Mouse (Mus musculus) heart, embryonic 11.5 days (tissue): Measurements from ENCODE around the gene Rfx4. TPM values are rescaled to one million over a fixed set of nuclear protein-coding genes. Genes with fewer than 3 reads are reported as not detected.

Experiments used
- ATAC-seq: fragments of 200-750 bp; cut with Nextera tagmentation; replicated peaks from 2 replicates; pipeline ENCODE4 v1.8.0; 2017; ENCODE audit warnings: moderate library complexity; ENCODE audit not compliant: insufficient number of reproducible peaks, low FRiP score, low TSS enrichment
- H3K27ac ChIP-seq: fragments of 300-500 bp; sonication (generic); 2 replicates; pipeline ENCODE4 v1.5.1; 2014; ENCODE audit warnings: mild to moderate bottlenecking, low read depth, low read length
- H3K27me3 ChIP-seq: fragments of 300-500 bp; sonication (generic); 2 replicates; pipeline ENCODE4 v1.6.1; 2014; ENCODE audit warnings: mild to moderate bottlenecking, low read length, mixed read lengths; ENCODE audit not compliant: control insufficient read depth, insufficient read depth
- H3K36me3 ChIP-seq: fragments of 300-500 bp; sonication (generic); 2 replicates; pipeline ENCODE4 v1.6.1; 2014; ENCODE audit warnings: mild to moderate bottlenecking, low read length, moderate library complexity, mixed read lengths; ENCODE audit not compliant: control insufficient read depth, insufficient read depth
- H3K4me1 ChIP-seq: fragments of 300-500 bp; sonication (generic); 2 replicates; pipeline ENCODE4 v1.6.1; 2014; ENCODE audit warnings: low read length; ENCODE audit not compliant: control insufficient read depth, insufficient read depth
- H3K4me2 ChIP-seq: fragments of 300-500 bp; sonication (generic); 2 replicates; pipeline ENCODE4 v1.6.1; 2014; ENCODE audit warnings: mild to moderate bottlenecking, moderate library complexity
- H3K4me3 ChIP-seq: fragments of 300-500 bp; sonication (generic); 2 replicates; pipeline ENCODE4 v1.5.1; 2014; ENCODE audit warnings: low read depth, low read length
- H3K9ac ChIP-seq: fragments of 300-500 bp; sonication (generic); 2 replicates; pipeline ENCODE4 v1.6.1; 2014; ENCODE audit warnings: mild to moderate bottlenecking, low read depth, low read length, moderate library complexity
- H3K9me3 ChIP-seq: fragments of 300-500 bp; sonication (generic); replicated peaks from 2 replicates; pipeline ENCODE4 v1.6.1; 2016; ENCODE audit warnings: low read length; ENCODE audit not compliant: control insufficient read depth
- WGBS: fragments of 180-500 bp; shearing (Covaris S2); extraction: QIAGEN DNeasy Blood & Tissue Kit; methylation state at CpG from one replicate; pipeline ENCODE4 v1.1.7; 2014; ENCODE audit not compliant: insufficient replicate concordance; 5-methylcytosine and 5-hydroxymethylcytosine counted together
- polyA plus RNA-seq: library from polyadenylated mRNA; unstranded; fragments of >200 nt; fragmentation: Nextera tagmentation; extraction: Ambion mirVana; gene quantifications from 2 replicates; pipeline ENCODE4 v1.2.1, GENCODE M21; 2014

Gene Rfx4
- polyA plus RNA-seq, 1 experiment from 2014 or later: not detected

- H3K4me1 ChIP-seq: no peaks in the 10 kb centered on the region
- ATAC-seq: no peak
These were observed 22.4 kb upstream of the Rfx4 start for GRCm38 (mm10) chr10:84733511-84733910.

GRCm38 (mm10) chr10:84754851-84755785, 744 bp upstream of the Rfx4 start:
- Histone ChIP-seq H3K36me3 (no peaks in the 10 kb centered on the region), H3K4me1 (peaks cover 25% of the 10 kb centered on the region), H3K9ac (no peak overlapping the region), H3K4me3 (peak overlapping the region; percentile 40), H3K27me3 (peaks cover 85% of the 10 kb centered on the region), H3K4me2 (peak overlapping the region; percentile 65), H3K27ac (no peak overlapping the region), H3K9me3 (no peaks in the 10 kb centered on the region)
- WGBS: 2% methylated on average over 64 of the region's 66 CpGs
- ATAC-seq: peak; percentile 53

More at GRCm38 (mm10) chr10:84733511-84733910, 22.4 kb upstream of the Rfx4 start:
- Histone ChIP-seq H3K9ac (no peak overlapping the region), H3K4me3 (no peak overlapping the region), H3K27ac (no peak overlapping the region), H3K9me3 (no peaks in the 10 kb centered on the region), H3K4me2 (no peak overlapping the region), H3K36me3 (no peaks in the 10 kb centered on the region), H3K27me3 (no peaks in the 10 kb centered on the region)
- WGBS: 52% methylated on average over 6 of the region's 6 CpGs

GRCm38 (mm10) chr10:84756435-84757095, 703 bp downstream of the Rfx4 start:
- no peak overlapping the region for H3K9ac ChIP-seq
- peaks cover 25% of the 10 kb centered on the region for H3K4me1 ChIP-seq
- 1% methylated on average over 42 of the region's 42 CpGs for WGBS
- peak overlapping the region; percentile 53 for H3K4me2 ChIP-seq
- no peaks in the 10 kb centered on the region for H3K9me3 ChIP-seq
- no peak overlapping the region for H3K27ac ChIP-seq
- peaks cover 92% of the 10 kb centered on the region for H3K27me3 ChIP-seq
- peak overlapping the region; percentile 31 for H3K4me3 ChIP-seq
- H3K36me3 ChIP-seq: no peaks in the 10 kb centered on the region
- ATAC-seq: no peak

- WGBS: 4% methylated on average over 22 of the region's 22 CpGs
- Histone ChIP-seq H3K9me3 (no peaks in the 10 kb centered on the region), H3K27ac (no peak overlapping the region), H3K4me3 (no peak overlapping the region; the same call in 1 of the 2 replicates), H3K4me2 (no peak overlapping the region), H3K27me3 (peaks cover 92% of the 10 kb centered on the region), H3K36me3 (no peaks in the 10 kb centered on the region), H3K9ac (no peak overlapping the region), H3K4me1 (peaks cover 25% of the 10 kb centered on the region)
- ATAC-seq: no peak
These were observed 1.8 kb downstream of the Rfx4 start for GRCm38 (mm10) chr10:84757426-84758199.

- 5% methylated on average over 5 of the region's 5 CpGs for WGBS
- ATAC-seq: no peak
- H3K27ac ChIP-seq: no peak overlapping the region
- H3K4me2 ChIP-seq: no peak overlapping the region
- H3K4me3 ChIP-seq: no peak overlapping the region
- no peaks in the 10 kb centered on the region for H3K9me3 ChIP-seq
- H3K36me3 ChIP-seq: no peaks in the 10 kb centered on the region
- H3K27me3 ChIP-seq: peaks cover 90% of the 10 kb centered on the region
- no peak overlapping the region for H3K9ac ChIP-seq
- peaks cover 25% of the 10 kb centered on the region for H3K4me1 ChIP-seq
These were observed 2.3 kb downstream of the Rfx4 start for GRCm38 (mm10) chr10:84758200-84758468.

DNA sequence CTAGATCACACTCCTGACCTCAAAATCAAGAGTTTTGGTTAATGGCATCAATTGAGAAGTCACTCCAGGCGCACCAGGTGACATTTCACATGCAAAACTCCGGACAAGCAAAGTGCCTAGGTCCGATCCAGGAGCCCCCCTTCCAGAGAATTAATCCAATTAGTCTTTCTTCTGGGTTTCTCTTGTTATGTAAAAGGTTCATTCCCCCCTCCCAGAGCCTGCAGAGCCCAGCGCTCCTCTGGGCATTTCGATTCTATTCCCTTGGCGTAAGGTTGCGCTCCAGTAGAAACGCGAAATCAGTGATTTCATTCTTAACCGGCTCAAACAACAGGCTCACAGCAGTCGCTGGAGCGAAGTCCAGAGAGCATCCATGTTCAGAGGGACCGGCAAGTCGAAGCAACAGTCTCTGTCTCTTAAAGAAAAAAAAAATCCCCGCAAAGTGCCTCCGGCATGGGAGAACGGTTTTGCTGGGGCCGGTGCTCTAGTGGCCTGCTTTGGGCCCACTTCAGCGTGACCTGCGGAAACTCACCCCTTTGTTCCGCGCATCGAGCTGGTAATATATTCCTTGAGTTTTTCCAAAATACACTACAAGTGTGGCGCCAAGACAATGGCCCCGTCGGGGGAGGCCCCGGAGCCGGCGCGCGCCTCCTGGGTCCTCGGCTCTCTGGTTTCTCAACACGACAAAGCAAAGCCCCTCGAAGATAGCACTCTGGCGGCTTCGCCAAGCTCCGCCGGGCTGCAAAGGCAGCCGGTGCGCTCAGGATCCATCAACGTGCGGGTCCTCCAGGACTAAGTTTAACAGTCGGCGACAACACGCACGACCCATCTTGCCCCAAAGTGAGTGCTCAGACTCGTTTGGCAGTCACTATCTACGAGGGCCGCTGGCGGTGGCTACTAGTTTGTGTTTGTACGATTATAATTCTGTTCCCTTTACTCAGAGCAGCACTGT, 2.9 kb downstream of the Rfx4 start:
- peaks cover 92% of the 10 kb centered on the region for H3K27me3 ChIP-seq
- H3K9ac ChIP-seq: no peak overlapping the region
- H3K9me3 ChIP-seq: no peaks in the 10 kb centered on the region
- H3K27ac ChIP-seq: no peak overlapping the region
- H3K4me2 ChIP-seq: peak overlapping the region; percentile 56
- WGBS: 2% methylated on average over 51 of the region's 51 CpGs
- H3K4me1 ChIP-seq: peaks cover 25% of the 10 kb centered on the region
- no peak for ATAC-seq
- H3K4me3 ChIP-seq: peak overlapping the region; percentile 34
- no peaks in the 10 kb centered on the region for H3K36me3 ChIP-seq

DNA sequence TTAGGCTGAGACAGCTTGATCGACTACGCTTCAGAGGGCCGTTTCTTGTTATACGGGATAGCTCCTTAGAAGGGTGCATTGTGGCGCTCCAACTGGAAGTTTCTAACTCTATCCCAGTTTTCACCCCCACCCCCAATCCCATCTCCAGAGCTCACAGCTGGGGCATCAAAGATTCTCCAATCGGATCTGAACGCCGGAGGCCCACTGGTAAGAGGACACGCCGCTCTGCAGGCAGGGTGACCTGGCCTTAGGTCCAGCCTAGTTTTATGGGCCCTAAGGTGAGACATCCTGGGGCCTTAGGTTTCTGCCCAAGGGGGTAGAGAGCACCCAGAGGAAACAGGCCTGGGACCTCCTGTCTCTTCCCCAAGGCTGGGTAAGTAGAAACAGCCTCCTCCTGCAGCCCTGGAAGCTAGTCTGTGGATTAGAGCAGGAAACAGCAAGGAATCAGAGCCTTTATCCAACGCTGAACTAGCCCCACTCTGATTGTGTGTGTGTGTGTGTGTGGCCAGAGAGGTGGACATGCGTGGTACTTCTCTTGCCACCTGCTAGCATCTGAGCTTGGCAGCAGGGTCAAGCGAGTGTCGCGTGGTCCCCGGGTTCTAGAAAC, 3.8 kb downstream of the Rfx4 start:
- H3K4me2 ChIP-seq: peak overlapping the region; percentile 66
- H3K4me3 ChIP-seq: peak overlapping the region; percentile 40
- H3K27me3 ChIP-seq: peaks cover 91% of the 10 kb centered on the region
- H3K36me3 ChIP-seq: no peaks in the 10 kb centered on the region
- no peaks in the 10 kb centered on the region for H3K9me3 ChIP-seq
- H3K27ac ChIP-seq: no peak overlapping the region
- H3K4me1 ChIP-seq: peaks cover 25% of the 10 kb centered on the region
- ATAC-seq: no peak
- WGBS: 5% methylated on average over 16 of the region's 16 CpGs
- peak overlapping the region; percentile 2; the same call in 1 of the 2 replicates for H3K9ac ChIP-seq
